Mouse (Mus musculus) heart, embryonic 16.5 days (tissue): Measurements from ENCODE around the gene Lrrc10. TPM values are rescaled to one million over a fixed set of nuclear protein-coding genes. Genes with fewer than 3 reads are reported as not detected.
A peak's percentile ranks its signal among the peaks of the same experiment; 100 is the strongest.

Experiments
- ATAC-seq: fragments of 200-750 bp; cut with Nextera tagmentation; replicated peaks from 2 replicates; pipeline ENCODE4 v1.8.0; 2017; ENCODE audit warnings: moderate number of reproducible peaks; ENCODE audit not compliant: insufficient read depth, low FRiP score; ENCODE audit errors: extremely low read depth
- H3K27ac ChIP-seq: fragments of 300-500 bp; sonication (generic); 2 replicates; pipeline ENCODE4 v1.5.1; 2014; ENCODE audit warnings: mild to moderate bottlenecking, low read length, control low read depth, moderate library complexity
- H3K27me3 ChIP-seq: fragments of 300-500 bp; sonication (generic); 2 replicates; pipeline ENCODE4 v1.6.1; 2014; ENCODE audit warnings: low read length, mixed read lengths; ENCODE audit not compliant: control insufficient read depth, insufficient read depth
- H3K36me3 ChIP-seq: fragments of 300-500 bp; sonication (generic); 2 replicates; pipeline ENCODE4 v1.6.1; 2014; ENCODE audit not compliant: control insufficient read depth, insufficient read depth
- H3K4me1 ChIP-seq: fragments of 300-500 bp; sonication (generic); 2 replicates; pipeline ENCODE4 v1.6.1; 2014; ENCODE audit warnings: low read length, mixed read lengths; ENCODE audit not compliant: control insufficient read depth, insufficient read depth
- H3K4me2 ChIP-seq: fragments of 300-500 bp; sonication (generic); 2 replicates; pipeline ENCODE4 v1.6.1; 2014; ENCODE audit warnings: low read depth, mild to moderate bottlenecking, control low read depth, low read length
- H3K4me3 ChIP-seq: fragments of 300-500 bp; sonication (generic); 2 replicates; pipeline ENCODE4 v1.5.1; 2014; ENCODE audit warnings: mild to moderate bottlenecking, control low read depth, low read length
- H3K9ac ChIP-seq: fragments of 300-500 bp; sonication (generic); 2 replicates; pipeline ENCODE4 v1.6.1; 2014; ENCODE audit warnings: low read length, control low read depth
- H3K9me3 ChIP-seq: fragments of 300-500 bp; sonication (generic); replicated peaks from 2 replicates; pipeline ENCODE4 v1.6.1; 2016; ENCODE audit warnings: low read length; ENCODE audit not compliant: control insufficient read depth
- WGBS: fragments of 180-500 bp; shearing (Covaris S2); extraction: QIAGEN DNeasy Blood & Tissue Kit; methylation state at CpG from one replicate; pipeline ENCODE4 v1.1.7; 2014; 5-methylcytosine and 5-hydroxymethylcytosine counted together
- polyA plus RNA-seq: library from polyadenylated mRNA; unstranded; fragments of >200 nt; fragmentation: Nextera tagmentation; extraction: Ambion mirVana; gene quantifications from 2 replicates; pipeline ENCODE4 v1.2.1, GENCODE M21; 2015

Lrrc10 gene
- 60.4 and 62.1 TPM in 2 replicates for polyA plus RNA-seq

DNA sequence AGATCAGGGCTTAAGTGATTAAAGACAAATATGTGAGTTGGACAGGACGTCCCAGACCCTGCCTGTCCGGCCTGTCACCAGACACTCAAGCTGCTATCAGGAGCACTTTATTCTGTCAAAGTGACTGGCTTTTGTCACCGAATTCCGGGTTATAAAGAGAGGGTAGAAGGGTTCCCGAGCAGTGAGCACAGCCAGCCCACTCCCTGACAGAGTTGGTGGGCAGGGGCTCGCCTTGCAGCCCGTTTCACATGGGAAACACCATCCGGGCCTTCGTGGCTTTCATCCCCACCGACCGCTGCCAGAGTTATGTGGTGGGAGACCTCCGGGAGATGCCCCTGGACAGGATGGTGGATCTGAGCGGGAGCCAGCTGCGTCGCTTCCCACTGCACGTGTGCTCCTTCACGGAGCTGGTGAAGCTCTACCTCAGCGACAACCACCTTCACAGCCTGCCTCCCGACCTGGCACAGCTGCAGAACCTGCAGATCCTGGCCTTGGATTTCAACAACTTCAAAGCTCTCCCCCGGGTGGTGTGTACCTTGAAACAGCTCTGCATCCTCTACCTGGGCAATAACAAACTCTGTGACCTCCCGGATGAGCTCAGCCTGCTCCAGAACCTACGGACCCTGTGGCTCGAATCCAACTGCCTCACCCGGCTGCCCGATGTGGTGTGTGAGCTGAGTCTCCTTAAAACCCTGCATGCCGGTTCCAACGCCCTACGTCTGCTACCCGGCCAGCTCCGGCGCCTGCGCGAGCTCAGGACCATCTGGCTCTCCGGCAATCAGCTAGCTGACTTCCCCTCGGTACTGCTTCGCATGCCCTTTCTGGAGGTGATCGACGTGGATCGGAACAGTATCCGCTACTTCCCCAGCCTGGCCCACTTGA lies at the start of gene Lrrc10:
Lrrc10 (plus strand) TSS at position 167 of the 882 bp plus-strand sequence.
- Histone ChIP-seq H3K27ac (peak within 1 kb of the TSS; percentile 91), H3K4me3 (peak within 1 kb of the TSS; percentile 65), H3K4me2 (peak within 1 kb of the TSS; percentile 62), H3K36me3 (peaks cover 5% of the 10 kb centered on the region; the same call in 1 of the 2 replicates), H3K4me1 (peaks cover 30% of the 10 kb centered on the region), H3K9ac (peak within 1 kb of the TSS; percentile 82), H3K27me3 (no peaks in the 10 kb centered on the region), H3K9me3 (no peaks in the 10 kb centered on the region)
- 15% methylated on average over 40 of the region's 40 CpGs for WGBS
- peak; percentile 37 for ATAC-seq

DNA sequence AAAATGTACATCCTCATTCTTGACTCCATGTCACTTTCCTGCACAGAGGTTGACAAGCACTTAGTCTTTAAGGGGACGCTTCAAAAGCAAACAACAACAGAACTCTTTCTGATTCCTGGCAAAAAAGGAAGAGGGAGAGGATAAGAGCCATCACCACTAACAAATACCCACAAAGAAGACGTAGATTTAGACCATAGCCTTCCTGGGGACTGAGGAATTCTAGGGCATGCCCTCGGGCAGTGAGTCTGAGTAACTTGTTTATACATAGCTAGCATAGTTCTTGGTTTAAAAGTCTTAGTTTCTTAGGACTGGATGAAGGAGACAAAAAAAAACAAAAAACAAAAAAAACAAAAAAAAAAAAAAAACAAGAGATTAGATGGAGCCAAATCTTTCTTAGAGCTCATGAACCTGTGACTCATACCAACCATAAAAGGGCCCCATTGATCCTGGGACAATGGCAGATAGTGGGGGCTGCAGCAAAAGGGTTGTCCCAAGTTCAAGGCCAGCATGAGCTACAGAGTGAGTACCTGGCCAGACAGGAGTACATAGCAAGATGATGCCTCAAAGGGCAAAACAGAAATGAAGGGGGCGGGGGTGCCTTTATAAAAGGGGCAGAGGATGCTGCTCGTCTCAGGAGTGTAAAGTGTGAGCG lies 49.4 kb upstream of the Lrrc10 start:
- 68% methylated on average over 6 of the region's 6 CpGs for WGBS
- Histone ChIP-seq H3K4me1 (peaks cover 11% of the 10 kb centered on the region), H3K4me2 (no peak overlapping the region), H3K36me3 (no peaks in the 10 kb centered on the region), H3K27ac (peak overlapping the region; percentile 71), H3K4me3 (no peak overlapping the region), H3K9me3 (no peaks in the 10 kb centered on the region), H3K27me3 (no peaks in the 10 kb centered on the region), H3K9ac (peak overlapping the region; percentile 18)
- no peak for ATAC-seq

DNA sequence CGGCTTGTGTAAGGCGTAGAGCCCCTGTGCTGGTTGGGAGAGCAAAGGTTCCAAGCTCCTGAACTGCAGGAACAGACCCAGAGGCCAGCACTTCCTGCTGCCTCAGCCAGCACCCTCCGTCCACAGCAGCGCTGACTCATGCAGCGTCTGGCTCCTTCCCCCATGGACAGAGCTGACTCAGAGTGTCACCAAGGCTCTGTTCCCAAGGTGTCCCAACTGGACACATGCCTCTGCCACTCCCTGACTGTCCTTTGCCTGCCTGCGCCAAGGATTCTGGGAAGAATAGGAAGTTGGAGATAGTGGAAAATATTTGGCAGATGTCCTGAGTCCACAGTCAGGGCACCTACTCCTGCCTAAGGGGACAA lies 48.9 kb upstream of the Lrrc10 start:
- peaks cover 11% of the 10 kb centered on the region for H3K4me1 ChIP-seq
- H3K27me3 ChIP-seq, result no peaks in the 10 kb centered on the region
- no peaks in the 10 kb centered on the region for H3K36me3 ChIP-seq
- H3K9me3 ChIP-seq, result no peaks in the 10 kb centered on the region
- no peak overlapping the region for H3K4me2 ChIP-seq
- peak overlapping the region; percentile 71 for H3K27ac ChIP-seq
- peak; percentile 92 for ATAC-seq
- no peak overlapping the region for H3K4me3 ChIP-seq
- WGBS, result 32% methylated on average over 6 of the region's 6 CpGs
- H3K9ac ChIP-seq, result peak overlapping the region; percentile 18

DNA sequence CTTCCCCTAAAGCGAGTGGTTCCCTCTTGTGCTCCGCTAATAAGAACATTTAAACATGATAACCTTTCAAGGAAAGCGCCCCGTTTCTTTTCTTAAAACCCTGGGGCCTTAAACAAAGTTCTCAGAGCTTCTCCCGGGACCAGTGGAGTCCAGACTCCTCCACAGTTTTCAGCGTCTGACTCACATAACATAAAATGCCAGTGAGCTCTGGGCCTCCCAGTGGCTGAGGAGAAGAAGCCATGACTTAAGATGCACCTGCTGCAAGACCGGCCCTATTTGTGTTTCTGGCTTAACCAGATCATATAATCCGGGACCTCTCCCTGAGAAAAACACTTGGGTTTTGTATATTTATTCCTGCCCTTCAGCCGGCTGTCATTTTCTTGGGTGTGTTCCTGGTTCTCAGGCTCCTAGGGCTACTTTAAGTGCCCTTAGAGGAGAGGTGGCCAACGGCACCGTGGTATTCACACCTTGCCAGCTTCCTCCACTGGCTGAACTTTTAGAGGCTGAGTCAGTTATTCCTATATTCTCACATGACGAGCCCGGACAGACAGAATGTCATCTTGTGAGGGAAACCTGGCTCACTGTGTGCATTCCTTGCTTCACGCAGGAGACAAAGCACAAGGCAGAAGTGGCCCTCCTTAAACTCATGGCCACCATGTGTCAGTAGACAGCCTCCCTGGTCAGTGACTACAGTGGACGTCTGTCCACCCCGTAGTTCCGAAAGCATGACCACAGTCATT lies 46.3 kb upstream of the Lrrc10 start:
- Histone ChIP-seq H3K27me3 (no peaks in the 10 kb centered on the region), H3K4me1 (peaks cover 11% of the 10 kb centered on the region), H3K9ac (no peak overlapping the region), H3K27ac (no peak overlapping the region), H3K36me3 (no peaks in the 10 kb centered on the region), H3K4me2 (no peak overlapping the region), H3K4me3 (no peak overlapping the region), H3K9me3 (no peaks in the 10 kb centered on the region)
- 71% methylated on average over 17 of the region's 17 CpGs for WGBS
- ATAC-seq, result no peak

DNA sequence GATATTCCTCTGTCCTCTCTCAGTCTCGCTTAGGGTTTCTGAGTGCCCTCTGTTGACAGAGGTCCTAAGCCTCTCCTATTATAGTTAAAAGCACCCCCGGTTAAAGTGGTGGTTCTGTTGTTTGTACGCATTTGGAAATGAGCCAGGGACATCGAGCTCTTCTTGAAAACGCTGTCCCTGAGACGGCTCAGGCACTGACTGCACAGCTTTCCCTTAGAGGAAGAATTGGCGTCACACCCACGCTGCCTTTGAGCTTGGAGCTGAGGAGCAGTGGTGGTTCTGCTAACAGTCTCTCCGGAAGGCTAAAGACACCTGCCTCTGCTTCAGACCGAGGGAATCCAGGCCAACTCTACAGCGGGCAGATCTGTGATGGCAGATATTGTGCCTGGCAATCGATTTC lies 44.2 kb upstream of the Lrrc10 start:
- Histone ChIP-seq H3K9me3 (no peaks in the 10 kb centered on the region), H3K27ac (peak overlapping the region; percentile 66), H3K27me3 (no peaks in the 10 kb centered on the region), H3K36me3 (no peaks in the 10 kb centered on the region), H3K9ac (peak overlapping the region; percentile 15), H3K4me2 (peak overlapping the region; percentile 15; the same call in 1 of the 2 replicates), H3K4me3 (no peak overlapping the region), H3K4me1 (peaks cover 8% of the 10 kb centered on the region)
- 0 out of 2 replicates have a peak, but pooled peaks have one; percentile 29 for ATAC-seq
- 36% methylated on average over 12 of the region's 12 CpGs for WGBS

DNA sequence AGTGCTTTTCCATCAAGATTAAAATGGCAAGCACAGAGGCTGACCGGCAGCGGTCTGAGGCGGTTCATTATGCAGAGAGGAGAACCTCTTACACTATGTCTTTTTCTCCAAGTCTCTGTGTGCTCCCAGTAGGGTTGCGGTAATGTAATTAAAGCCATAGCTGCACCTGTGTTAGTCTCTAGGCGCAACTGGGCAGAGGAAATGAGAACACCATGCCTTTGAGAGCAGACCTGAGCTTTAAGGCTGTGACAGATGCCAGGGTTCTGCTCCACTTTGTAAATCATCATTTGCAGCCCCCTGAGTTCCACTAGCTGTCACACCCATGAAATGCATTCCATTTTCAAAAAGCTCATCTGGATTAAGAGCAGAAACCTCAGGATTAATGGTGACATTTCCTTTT lies 40.4 kb upstream of the Lrrc10 start:
- Histone ChIP-seq H3K27me3 (no peaks in the 10 kb centered on the region), H3K9me3 (no peaks in the 10 kb centered on the region), H3K27ac (no peak overlapping the region), H3K9ac (no peak overlapping the region), H3K4me3 (no peak overlapping the region), H3K36me3 (no peaks in the 10 kb centered on the region), H3K4me1 (peaks cover 9% of the 10 kb centered on the region; the same call in 1 of the 2 replicates), H3K4me2 (no peak overlapping the region)
- 81% methylated on average over 5 of the region's 5 CpGs for WGBS
- ATAC-seq, result no peak

DNA sequence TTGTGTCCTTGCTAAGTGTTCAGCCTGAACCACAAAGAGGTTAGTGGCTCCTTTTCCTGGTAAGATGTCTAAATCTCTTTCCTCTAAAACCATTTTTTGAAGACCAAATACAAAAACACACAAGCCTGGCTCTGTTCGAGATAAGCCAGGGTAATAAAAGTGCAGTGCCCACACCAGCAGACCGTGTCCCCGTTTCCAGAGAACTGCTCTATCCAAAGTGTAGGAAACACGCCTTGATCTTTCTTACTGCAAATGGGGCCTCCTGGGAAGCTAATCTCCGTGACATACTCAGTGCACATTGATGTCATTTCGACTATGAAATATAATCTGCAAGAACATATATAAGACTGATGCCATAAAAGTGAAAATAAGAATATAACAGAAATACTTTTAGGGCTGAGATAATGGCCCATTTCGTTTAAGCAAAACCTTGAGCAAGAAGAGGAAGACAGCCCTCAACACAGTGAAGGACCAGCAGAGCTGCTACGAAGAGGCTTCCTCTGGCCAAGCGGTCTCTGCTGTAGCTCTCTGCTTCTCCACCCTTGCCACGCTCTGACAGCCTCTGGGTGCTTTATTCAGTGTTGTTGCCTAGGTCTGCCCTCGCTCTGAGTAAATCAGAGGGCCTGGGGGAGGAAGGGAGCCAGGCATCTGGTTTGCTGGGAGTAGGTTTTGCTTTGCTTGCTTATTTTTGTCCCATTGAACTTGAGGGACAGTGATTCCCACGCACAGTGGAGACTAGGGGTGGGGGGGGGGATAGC lies 39.3 kb upstream of the Lrrc10 start:
- WGBS, result 53% methylated on average over 12 of the region's 12 CpGs

DNA sequence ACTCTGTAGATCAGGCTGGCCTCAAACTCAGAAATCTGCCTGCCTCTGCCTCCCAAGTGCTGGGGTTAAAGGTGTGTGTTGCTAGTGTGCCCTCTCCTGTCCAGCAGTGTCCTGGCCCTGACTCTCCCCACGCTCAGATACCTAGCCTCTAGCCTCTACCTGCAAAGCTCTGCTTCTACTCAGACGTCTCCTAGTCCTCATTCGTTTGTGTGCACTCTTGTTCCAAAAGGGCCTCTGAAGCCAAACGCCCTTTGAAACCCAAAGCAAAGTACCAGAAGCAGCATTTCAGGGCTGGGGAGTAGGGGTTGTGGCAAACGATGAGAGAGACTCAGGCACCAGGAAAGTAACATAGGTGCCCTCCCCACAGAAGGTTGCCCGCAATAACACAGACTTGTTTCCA lies 35.5 kb upstream of the Lrrc10 start:
- no peaks in the 10 kb centered on the region for H3K27me3 ChIP-seq
- no peaks in the 10 kb centered on the region for H3K9me3 ChIP-seq
- no peak overlapping the region for H3K4me2 ChIP-seq
- WGBS, result 89% methylated on average over 6 of the region's 6 CpGs
- ATAC-seq, result no peak
- H3K4me3 ChIP-seq, result no peak overlapping the region
- no peak overlapping the region for H3K9ac ChIP-seq
- no peak overlapping the region for H3K27ac ChIP-seq
- peaks cover 18% of the 10 kb centered on the region for H3K4me1 ChIP-seq
- no peaks in the 10 kb centered on the region for H3K36me3 ChIP-seq

More for the DNA sequence above, 39.3 kb upstream of the Lrrc10 start:
- H3K4me3 ChIP-seq, result no peak overlapping the region
- no peaks in the 10 kb centered on the region for H3K36me3 ChIP-seq
- ATAC-seq, result no peak
- H3K27me3 ChIP-seq, result no peaks in the 10 kb centered on the region
- H3K4me1 ChIP-seq, result peaks cover 7% of the 10 kb centered on the region; the same call in 1 of the 2 replicates
- H3K9ac ChIP-seq, result no peak overlapping the region
- H3K27ac ChIP-seq, result no peak overlapping the region
- H3K9me3 ChIP-seq, result no peaks in the 10 kb centered on the region
- H3K4me2 ChIP-seq, result no peak overlapping the region
